Mouse (Mus musculus) liver, embryonic 15.5 days (tissue): ENCODE results near the gene Ufsp1. TPM values are rescaled to one million over a fixed set of nuclear protein-coding genes. Genes with fewer than 3 reads are reported as not detected.

Experiments
- ATAC-seq: fragments of 200-750 bp; cut with Nextera tagmentation; 2 replicates; pipeline ENCODE4 v1.8.0; 2017; ENCODE audit warnings: moderate number of reproducible peaks, mild to moderate bottlenecking, moderate library complexity; ENCODE audit not compliant: insufficient read depth
- H3K27ac ChIP-seq: fragments of 300-500 bp; sonication (generic); replicated peaks from 2 replicates; pipeline ENCODE4 v1.5.1; 2015; ENCODE audit warnings: mild to moderate bottlenecking, inconsistent platforms
- H3K27me3 ChIP-seq: fragments of 300-500 bp; sonication (generic); 2 replicates; pipeline ENCODE4 v1.6.1; 2015; ENCODE audit warnings: mild to moderate bottlenecking, inconsistent platforms
- H3K36me3 ChIP-seq: fragments of 300-500 bp; sonication (generic); replicated peaks from 2 replicates; pipeline ENCODE4 v1.6.1; 2015; ENCODE audit warnings: moderate library complexity, mild to moderate bottlenecking, inconsistent platforms
- H3K4me1 ChIP-seq: fragments of 300-500 bp; sonication (generic); replicated peaks from 2 replicates; pipeline ENCODE4 v1.6.1; 2015; ENCODE audit warnings: inconsistent platforms
- H3K4me2 ChIP-seq: fragments of 300-500 bp; sonication (generic); 2 replicates; pipeline ENCODE4 v1.6.1; 2015; ENCODE audit warnings: moderate library complexity, mild to moderate bottlenecking, inconsistent platforms
- H3K4me3 ChIP-seq: fragments of 300-500 bp; sonication (generic); replicated peaks from 2 replicates; pipeline ENCODE4 v1.5.1; 2015; ENCODE audit warnings: mild to moderate bottlenecking, inconsistent platforms
- H3K9ac ChIP-seq: fragments of 300-500 bp; sonication (generic); 2 replicates; pipeline ENCODE4 v1.6.1; 2015; ENCODE audit warnings: moderate library complexity, mild to moderate bottlenecking, inconsistent platforms
- H3K9me3 ChIP-seq: fragments of 300-500 bp; sonication (generic); replicated peaks from 2 replicates; pipeline ENCODE4 v1.6.1; 2016; ENCODE audit warnings: inconsistent platforms
- whole genome bisulfite sequencing: fragments of 180-500 bp; shearing (Covaris S2); methylation state at CpG from one replicate; pipeline ENCODE4 v1.1.7; 2015; ENCODE audit warnings: mixed read lengths; ENCODE audit not compliant: insufficient replicate concordance; 5-methylcytosine and 5-hydroxymethylcytosine counted together
- polyA plus RNA-seq: library from polyadenylated mRNA; unstranded; fragments of >200 nt; fragmentation: Nextera tagmentation; extraction: Ambion mirVana; gene quantifications from 2 replicates; pipeline ENCODE4 v1.2.1, GENCODE M21; 2015

The Ufsp1 gene
- polyA plus RNA-seq, 1 experiment from 2014 or later: 7.4 TPM

DNA sequence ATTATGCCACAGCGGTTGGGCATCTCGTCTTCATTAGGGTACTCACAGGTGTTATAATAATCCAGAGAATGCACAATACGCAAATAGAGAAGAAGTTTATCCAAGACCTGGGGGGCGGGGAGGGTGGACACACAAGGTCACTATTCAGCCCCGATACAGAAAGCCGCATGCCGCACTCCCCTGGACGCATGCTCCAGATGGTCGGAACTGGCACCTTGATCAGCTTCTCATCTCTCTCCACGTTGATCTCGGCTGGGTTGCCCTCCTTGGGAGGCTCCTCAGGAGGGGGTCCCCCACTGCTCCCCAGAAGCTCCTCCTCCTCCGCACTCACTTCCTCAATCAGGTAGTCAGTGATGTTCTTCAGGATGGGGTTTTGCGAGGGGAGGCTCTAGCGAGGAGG lies 2.7 kb downstream of the Ufsp1 start:
- no peaks in the 10 kb centered on the region for H3K9me3 ChIP-seq
- H3K4me3 ChIP-seq: no peak overlapping the region
- H3K27ac ChIP-seq: no peak overlapping the region
- no peak overlapping the region for H3K4me2 ChIP-seq
- 89% methylated on average over 14 of the region's 14 CpGs for WGBS
- H3K9ac ChIP-seq: no peak overlapping the region
- peaks cover 39% of the 10 kb centered on the region for H3K4me1 ChIP-seq
- H3K36me3 ChIP-seq: peaks cover 75% of the 10 kb centered on the region
- no peak for ATAC-seq
- no peaks in the 10 kb centered on the region for H3K27me3 ChIP-seq

DNA sequence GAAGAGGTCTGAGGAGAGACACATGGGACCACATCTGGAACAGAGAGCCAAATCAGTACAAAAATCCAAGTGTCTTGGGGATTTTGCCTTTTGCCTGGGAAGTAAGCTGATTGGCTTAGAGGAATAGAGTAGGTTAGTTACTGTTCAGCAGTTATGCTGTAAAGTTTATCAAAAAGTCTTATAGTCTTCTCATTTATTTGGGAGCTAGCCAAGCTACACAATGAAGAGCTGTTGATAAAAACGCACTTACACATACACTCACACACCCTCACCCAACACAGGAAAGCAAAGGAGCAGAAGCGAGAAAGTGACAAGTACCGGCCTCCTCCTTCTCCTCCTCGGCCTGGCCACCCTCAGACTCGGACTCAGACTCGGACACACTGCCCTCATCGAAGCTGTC lies 4.8 kb downstream of the Ufsp1 start:
- Histone ChIP-seq H3K27me3 (no peaks in the 10 kb centered on the region), H3K4me1 (peaks cover 28% of the 10 kb centered on the region), H3K4me2 (no peak overlapping the region), H3K4me3 (no peak overlapping the region), H3K27ac (no peak overlapping the region), H3K9me3 (no peaks in the 10 kb centered on the region), H3K36me3 (peaks cover 96% of the 10 kb centered on the region), H3K9ac (no peak overlapping the region)
- 91% methylated on average over 7 of the region's 7 CpGs for WGBS
- no peak for ATAC-seq

DNA sequence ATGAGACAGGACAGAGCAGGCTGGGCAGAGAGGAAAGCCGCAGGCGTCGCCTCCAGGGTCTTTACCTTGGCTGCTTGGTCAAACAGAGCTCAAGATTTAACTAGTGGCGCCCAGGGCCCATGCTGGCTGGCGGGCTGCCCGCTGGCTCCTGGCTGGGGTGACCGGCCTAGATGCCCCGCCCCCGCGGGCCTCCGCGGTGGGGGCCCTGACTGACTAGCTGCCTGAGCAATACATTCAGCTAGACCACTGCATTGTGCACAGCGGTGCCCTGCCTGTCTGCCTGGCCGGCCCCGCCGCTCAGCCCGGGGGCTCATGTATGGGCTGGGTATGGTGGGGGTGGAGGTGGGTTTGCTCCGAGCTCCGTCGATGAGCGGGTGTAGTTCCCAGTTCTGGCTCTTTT lies 6.8 kb downstream of the Ufsp1 start:
- Histone ChIP-seq H3K4me3 (no peak overlapping the region), H3K9me3 (no peaks in the 10 kb centered on the region), H3K27me3 (no peaks in the 10 kb centered on the region), H3K4me2 (no peak overlapping the region), H3K4me1 (peaks cover 30% of the 10 kb centered on the region), H3K36me3 (peaks cover 95% of the 10 kb centered on the region), H3K9ac (no peak overlapping the region), H3K27ac (no peak overlapping the region)
- WGBS: 87% methylated on average over 21 of the region's 21 CpGs
- ATAC-seq: no peak

DNA sequence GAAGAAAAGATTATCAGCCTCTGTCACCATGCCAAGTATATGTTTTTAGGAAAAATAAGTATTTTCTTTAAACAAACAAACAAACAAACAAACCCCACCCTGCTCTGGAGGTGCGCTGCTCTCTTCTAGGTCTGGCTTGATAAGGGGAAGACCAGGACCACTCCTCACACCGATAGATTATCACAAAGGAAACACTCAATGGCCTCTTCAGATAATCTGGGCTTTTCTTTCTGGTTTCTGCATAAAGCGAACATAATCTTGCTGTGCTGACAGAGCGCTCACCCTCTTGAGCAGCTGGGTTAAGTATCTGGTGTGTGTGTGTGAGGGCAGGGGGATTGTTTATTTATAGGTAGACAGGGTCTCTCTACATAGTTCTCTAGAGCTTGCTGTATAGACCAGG lies 9.2 kb downstream of the Ufsp1 start:
- 0 out of 2 replicates have a peak overlapping the region, but pooled peaks have one; percentile 22 for H3K9ac ChIP-seq
- H3K4me3 ChIP-seq: no peak overlapping the region
- H3K9me3 ChIP-seq: no peaks in the 10 kb centered on the region
- WGBS: 20% methylated on average over 4 of the region's 4 CpGs
- no peak for ATAC-seq
- peaks cover 74% of the 10 kb centered on the region for H3K36me3 ChIP-seq
- no peaks in the 10 kb centered on the region for H3K27me3 ChIP-seq
- H3K27ac ChIP-seq: no peak overlapping the region
- H3K4me1 ChIP-seq: peaks cover 37% of the 10 kb centered on the region
- peak overlapping the region; percentile 73 for H3K4me2 ChIP-seq

DNA sequence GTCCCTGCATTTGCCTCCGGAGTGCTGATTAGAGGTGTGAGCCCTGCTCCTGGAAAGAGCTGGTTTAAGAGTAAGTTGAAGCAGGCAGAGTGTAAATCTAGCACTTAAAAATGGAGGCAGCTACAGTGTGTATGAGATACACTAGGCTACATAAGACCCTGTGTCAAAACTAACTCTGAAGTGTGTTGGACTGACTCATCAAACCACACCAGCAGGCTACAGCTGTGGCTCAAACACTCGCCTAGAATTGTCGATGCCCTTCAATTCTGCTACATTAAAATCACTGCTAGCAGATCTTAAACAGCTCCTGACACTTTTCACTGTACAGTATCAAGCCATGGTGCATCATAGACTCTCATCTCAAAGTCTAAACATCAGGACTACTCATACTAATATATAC lies 9.7 kb downstream of the Ufsp1 start:
- no peak overlapping the region for H3K27ac ChIP-seq
- H3K27me3 ChIP-seq: no peaks in the 10 kb centered on the region

DNA sequence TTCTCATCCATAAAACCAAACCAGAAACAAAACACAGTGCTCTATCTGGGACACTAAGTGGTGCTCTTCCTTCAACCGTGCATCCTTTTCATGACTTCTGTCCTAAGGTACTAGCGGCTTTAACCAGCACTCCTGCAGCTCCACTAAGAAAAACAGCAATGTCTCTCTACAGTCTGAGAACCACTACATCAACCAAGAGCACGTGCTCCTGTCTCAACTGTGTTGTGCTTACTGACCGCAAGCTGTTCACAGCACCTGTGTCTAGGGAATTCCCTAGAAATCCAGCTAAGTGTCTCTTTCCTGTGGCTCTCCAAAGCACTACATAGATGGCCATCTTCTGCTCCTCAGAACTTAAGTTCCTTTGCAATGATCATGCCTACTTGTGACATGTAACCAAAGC lies 10.4 kb downstream of the Ufsp1 start:
- H3K36me3 ChIP-seq: peaks cover 70% of the 10 kb centered on the region
- H3K9me3 ChIP-seq: no peaks in the 10 kb centered on the region
- peak overlapping the region; percentile 39; the same call in 1 of the 2 replicates for H3K27ac ChIP-seq
- H3K4me3 ChIP-seq: peak overlapping the region; percentile 98
- no peak for ATAC-seq
- H3K27me3 ChIP-seq: no peaks in the 10 kb centered on the region
- H3K4me1 ChIP-seq: peaks cover 37% of the 10 kb centered on the region
- H3K4me2 ChIP-seq: peak overlapping the region; percentile 73
- no peak overlapping the region; the same call in 1 of the 2 replicates for H3K9ac ChIP-seq
- WGBS: 77% methylated on average over 4 of the region's 4 CpGs

More for the DNA sequence above, 9.7 kb downstream of the Ufsp1 start:
- Histone ChIP-seq H3K4me2 (peak overlapping the region; percentile 73), H3K9me3 (no peaks in the 10 kb centered on the region), H3K9ac (peak overlapping the region; percentile 22; the same call in 1 of the 2 replicates), H3K4me3 (peak overlapping the region; percentile 98; the same call in 1 of the 2 replicates), H3K4me1 (peaks cover 37% of the 10 kb centered on the region), H3K36me3 (peaks cover 71% of the 10 kb centered on the region)
- no peak for ATAC-seq
- 56% methylated on average over 3 of the region's 3 CpGs for WGBS

DNA sequence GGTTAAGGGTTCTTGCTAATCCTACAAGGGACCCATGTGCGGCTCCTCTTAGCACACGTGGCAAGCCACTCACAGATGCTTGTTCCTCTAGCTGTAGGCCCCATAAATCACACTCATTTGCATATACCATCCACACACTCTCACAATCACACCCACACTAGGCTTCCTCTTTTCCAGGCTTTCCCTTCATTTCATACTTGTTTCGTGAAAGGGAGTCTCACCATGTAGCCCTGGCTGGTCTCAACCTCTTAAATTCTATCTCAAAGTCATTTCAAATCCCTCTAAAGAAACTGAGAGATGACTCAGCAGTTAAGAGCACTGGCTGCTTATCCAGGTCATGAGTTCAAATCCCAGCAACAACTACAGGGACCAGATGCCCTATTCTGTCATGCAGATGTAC lies 11.4 kb downstream of the Ufsp1 start:
- peak overlapping the region; percentile 98 for H3K4me3 ChIP-seq
- H3K27me3 ChIP-seq: no peaks in the 10 kb centered on the region
- 30% methylated on average over 3 of the region's 3 CpGs for WGBS
- no peak for ATAC-seq
- H3K36me3 ChIP-seq: peaks cover 66% of the 10 kb centered on the region
- H3K9ac ChIP-seq: peak overlapping the region; percentile 98
- no peaks in the 10 kb centered on the region for H3K9me3 ChIP-seq
- peaks cover 37% of the 10 kb centered on the region for H3K4me1 ChIP-seq
- H3K27ac ChIP-seq: peak overlapping the region; percentile 39
- H3K4me2 ChIP-seq: peak overlapping the region; percentile 73

DNA sequence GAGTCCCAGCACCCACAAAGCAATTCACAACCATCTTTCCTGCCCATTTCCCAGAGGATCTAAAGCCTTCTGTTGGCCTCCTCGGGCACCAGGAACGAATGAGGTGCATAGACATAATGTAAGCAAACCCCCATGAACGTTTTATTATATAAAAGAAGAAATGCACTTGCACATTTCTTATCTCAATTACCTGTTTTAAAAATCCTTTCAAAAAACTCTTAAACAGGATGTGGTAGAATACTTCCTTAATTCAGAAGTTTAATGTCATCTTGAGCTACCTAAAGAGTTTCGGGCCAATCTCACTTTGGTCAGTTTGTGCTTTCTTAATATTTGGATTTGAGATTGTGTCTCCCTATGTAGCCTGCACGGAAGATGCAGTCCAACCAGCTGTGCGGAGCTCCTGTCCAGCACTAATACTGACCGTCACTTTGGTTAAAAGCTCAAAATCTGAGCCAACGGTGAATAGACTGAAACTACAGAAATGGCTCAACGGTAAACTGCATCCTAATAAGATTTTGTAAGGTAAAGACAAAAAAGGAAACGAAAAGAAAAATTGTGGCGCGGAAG lies 12.1 kb downstream of the Ufsp1 start:
- Histone ChIP-seq H3K27ac (peak overlapping the region; percentile 92), H3K4me3 (peak overlapping the region; percentile 98), H3K4me1 (peaks cover 38% of the 10 kb centered on the region), H3K36me3 (peaks cover 59% of the 10 kb centered on the region), H3K9me3 (no peaks in the 10 kb centered on the region), H3K4me2 (peak overlapping the region; percentile 73), H3K27me3 (no peaks in the 10 kb centered on the region), H3K9ac (peak overlapping the region; percentile 98)
- ATAC-seq: no peak
- 7% methylated on average over 12 of the region's 12 CpGs for WGBS

DNA sequence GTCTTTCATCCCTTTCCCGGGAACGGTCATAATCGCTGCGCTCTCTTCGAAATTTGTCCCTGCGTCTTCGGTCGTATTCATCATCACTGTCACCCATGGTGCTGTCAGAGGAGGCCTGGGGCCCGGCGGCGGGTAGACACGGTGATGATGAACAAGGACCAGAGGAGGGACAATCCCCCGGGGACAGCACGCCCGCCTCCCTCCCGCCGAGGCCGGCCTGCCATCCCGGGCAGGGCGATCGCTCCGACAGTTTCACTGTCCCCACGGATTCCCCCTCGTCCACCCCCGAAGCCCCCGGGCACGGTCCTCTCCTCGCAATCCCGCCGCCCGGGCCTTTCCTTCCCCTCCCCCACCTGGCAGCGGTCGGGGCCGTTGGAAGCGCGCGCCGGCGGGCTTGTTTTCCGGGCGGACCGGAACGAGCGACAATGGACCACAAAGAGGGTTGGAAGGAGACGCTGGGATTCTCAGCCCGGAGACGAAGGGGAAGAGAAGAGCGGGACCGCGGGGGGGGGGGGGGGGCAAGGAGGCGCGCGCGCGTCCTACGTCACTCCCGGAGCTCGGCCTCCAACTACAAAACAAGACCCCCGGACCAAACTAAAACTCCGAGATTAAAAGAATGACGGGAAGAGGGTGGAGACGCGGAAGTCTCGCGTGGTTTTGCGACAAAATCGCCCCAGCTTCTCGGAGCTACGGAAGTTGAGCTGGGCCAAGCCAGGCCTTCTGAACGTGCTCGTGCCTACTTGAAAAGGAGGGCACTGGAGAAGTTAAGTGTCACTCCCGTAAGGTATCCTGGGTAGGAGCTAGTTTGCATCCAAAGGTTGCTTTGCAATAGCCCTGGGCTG lies 12.9 kb downstream of the Ufsp1 start, which contains the start of gene Srrt:
TSS of gene Srrt (minus strand) at position 604 of the 842 bp plus-strand sequence.
- ATAC-seq: peak; percentile 82
- Histone ChIP-seq H3K27ac (peak within 1 kb of the TSS; percentile 92), H3K4me3 (peak within 1 kb of the TSS; percentile 98), H3K36me3 (peaks cover 51% of the 10 kb centered on the region), H3K4me1 (peaks cover 46% of the 10 kb centered on the region), H3K27me3 (no peaks in the 10 kb centered on the region), H3K4me2 (peak within 1 kb of the TSS; percentile 73), H3K9ac (peak within 1 kb of the TSS; percentile 98), H3K9me3 (no peaks in the 10 kb centered on the region)
- WGBS: 1% methylated on average over 64 of the region's 72 CpGs

DNA sequence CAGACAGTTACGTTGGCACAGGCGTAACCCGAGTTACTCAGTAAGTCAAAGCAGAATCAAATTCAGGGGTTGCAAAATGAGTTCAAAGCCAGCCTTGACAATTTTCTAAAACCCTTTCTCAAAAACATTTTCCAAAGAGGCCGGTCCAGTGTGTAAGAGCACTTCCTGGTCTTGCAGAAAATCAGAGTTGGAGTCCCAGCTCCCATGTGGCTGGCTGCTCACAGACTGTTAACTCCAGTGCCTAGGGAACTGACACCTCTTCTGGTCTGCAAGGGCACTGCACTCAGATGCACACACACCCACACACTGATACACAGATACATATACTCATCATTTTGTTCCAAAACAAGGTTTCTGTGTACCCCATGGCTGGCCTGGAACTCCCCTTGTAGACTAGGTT lies 13.9 kb downstream of the Ufsp1 start:
- Histone ChIP-seq H3K4me3 (peak overlapping the region; percentile 98), H3K27me3 (no peaks in the 10 kb centered on the region), H3K9ac (peak overlapping the region; percentile 98), H3K9me3 (no peaks in the 10 kb centered on the region), H3K4me2 (peak overlapping the region; percentile 73), H3K4me1 (peaks cover 56% of the 10 kb centered on the region), H3K27ac (peak overlapping the region; percentile 92), H3K36me3 (peaks cover 41% of the 10 kb centered on the region)
- ATAC-seq: no peak
- WGBS: 85% methylated on average over 4 of the region's 4 CpGs

DNA sequence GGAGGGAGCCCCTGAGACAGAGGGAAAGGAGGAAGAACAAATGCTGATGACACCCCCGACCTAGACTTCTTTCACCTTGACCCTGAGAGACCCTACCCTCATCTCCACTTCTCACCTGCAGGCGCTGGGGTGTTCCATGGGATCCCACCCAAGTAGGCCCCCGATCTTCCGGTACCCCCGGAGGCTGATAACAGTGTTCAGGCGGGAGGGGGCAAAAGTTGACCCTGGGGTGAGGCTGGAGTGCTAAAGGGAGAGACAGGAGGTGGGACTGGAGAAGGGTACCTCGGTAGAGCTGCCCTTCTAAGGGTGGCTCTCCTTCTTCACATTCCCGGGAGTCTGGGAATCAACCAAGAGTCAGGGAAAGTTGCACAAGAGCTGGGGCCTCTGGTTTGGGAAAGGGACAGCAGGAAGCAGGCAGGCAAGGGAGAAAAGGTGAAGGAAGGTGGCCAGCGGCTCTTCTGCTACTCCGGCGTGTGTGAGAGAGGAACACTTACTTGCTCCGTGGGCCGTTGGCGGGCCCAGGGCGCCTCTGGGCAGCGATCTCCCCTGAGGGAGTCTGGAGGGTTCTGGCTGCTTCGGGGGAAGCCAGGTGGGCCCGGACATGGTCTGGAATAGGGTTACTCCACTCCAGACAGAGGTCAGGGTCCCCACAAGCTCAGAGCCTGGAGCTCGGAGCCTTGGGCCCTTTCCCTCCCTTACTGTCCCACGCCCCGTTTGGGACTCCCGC lies 19.2 kb downstream of the Ufsp1 start:
- H3K27ac ChIP-seq: peak overlapping the region; percentile 54; the same call in 1 of the 2 replicates
- H3K9me3 ChIP-seq: no peaks in the 10 kb centered on the region
- peaks cover 14% of the 10 kb centered on the region for H3K36me3 ChIP-seq
- WGBS: 6% methylated on average over 22 of the region's 22 CpGs
- peak overlapping the region; percentile 56 for H3K4me3 ChIP-seq
- 0 out of 2 replicates have a peak, but pooled peaks cover 4% of the 10 kb centered on the region for H3K27me3 ChIP-seq
- peak; percentile 25 for ATAC-seq
- H3K4me1 ChIP-seq: peaks cover 54% of the 10 kb centered on the region
- peak overlapping the region; percentile 76 for H3K4me2 ChIP-seq
- peak overlapping the region; percentile 60 for H3K9ac ChIP-seq
